Mouse (Mus musculus) hindbrain, embryonic 14.5 days (tissue): ENCODE measurements around the gene Ttc7b. TPM values are rescaled to one million over a fixed set of nuclear protein-coding genes. Genes with fewer than 3 reads are reported as not detected.

Experiments
- ATAC-seq: fragments of 200-750 bp; cut with Nextera tagmentation; 2 replicates; pipeline ENCODE4 v1.8.0; 2017; ENCODE audit warnings: moderate number of reproducible peaks, mild to moderate bottlenecking, moderate TSS enrichment, moderate library complexity; ENCODE audit not compliant: low FRiP score
- DNase-seq: peaks from one replicate; pipeline ENCODE4 v3.0.0-alpha.2; 2015; ENCODE audit warnings: low spot score
- H3K27ac ChIP-seq: fragments of 300-500 bp; sonication (generic); 2 replicates; pipeline ENCODE4 v1.5.1; 2014; ENCODE audit warnings: mild to moderate bottlenecking, moderate library complexity
- H3K27me3 ChIP-seq: fragments of 300-500 bp; sonication (generic); 2 replicates; pipeline ENCODE4 v1.6.1; 2014; ENCODE audit warnings: mild to moderate bottlenecking, low read length, mixed read lengths; ENCODE audit not compliant: control insufficient read depth, insufficient read depth
- H3K36me3 ChIP-seq: fragments of 300-500 bp; sonication (generic); replicated peaks from 2 replicates; pipeline ENCODE4 v1.6.1; 2014; ENCODE audit not compliant: control insufficient read depth, insufficient read depth
- H3K4me1 ChIP-seq: fragments of 300-500 bp; sonication (generic); replicated peaks from 2 replicates; pipeline ENCODE4 v1.6.1; 2014; ENCODE audit warnings: antibody characterized with exemption, low read length, mixed read lengths; ENCODE audit not compliant: control insufficient read depth, insufficient read depth
- H3K4me2 ChIP-seq: fragments of 300-500 bp; sonication (generic); replicated peaks from 2 replicates; pipeline ENCODE4 v1.6.1; 2014; ENCODE audit warnings: mild to moderate bottlenecking, moderate library complexity
- H3K4me3 ChIP-seq: fragments of 300-500 bp; sonication (generic); replicated peaks from 2 replicates; pipeline ENCODE4 v1.5.1; 2014; ENCODE audit warnings: mild to moderate bottlenecking, low read length
- H3K9ac ChIP-seq: fragments of 300-500 bp; sonication (generic); 2 replicates; pipeline ENCODE4 v1.6.1; 2014
- H3K9me3 ChIP-seq: fragments of 300-500 bp; sonication (generic); 2 replicates; pipeline ENCODE4 v1.6.1; 2016; ENCODE audit warnings: low read length; ENCODE audit not compliant: control insufficient read depth
- WGBS: fragments of 180-500 bp; shearing (Covaris S2); extraction: QIAGEN DNeasy Blood & Tissue Kit; methylation state at CpG from one replicate; pipeline ENCODE4 v1.1.7; 2014; 5-methylcytosine and 5-hydroxymethylcytosine counted together
- polyA plus RNA-seq: library from polyadenylated mRNA; unstranded; fragments of >200 nt; fragmentation: Nextera tagmentation; extraction: Ambion mirVana; gene quantifications from 2 replicates; pipeline ENCODE4 v1.2.1, GENCODE M21; 2014

The Ttc7b gene
- polyA plus RNA-seq, 1 experiment from 2014 or later = 12.4 TPM

DNA sequence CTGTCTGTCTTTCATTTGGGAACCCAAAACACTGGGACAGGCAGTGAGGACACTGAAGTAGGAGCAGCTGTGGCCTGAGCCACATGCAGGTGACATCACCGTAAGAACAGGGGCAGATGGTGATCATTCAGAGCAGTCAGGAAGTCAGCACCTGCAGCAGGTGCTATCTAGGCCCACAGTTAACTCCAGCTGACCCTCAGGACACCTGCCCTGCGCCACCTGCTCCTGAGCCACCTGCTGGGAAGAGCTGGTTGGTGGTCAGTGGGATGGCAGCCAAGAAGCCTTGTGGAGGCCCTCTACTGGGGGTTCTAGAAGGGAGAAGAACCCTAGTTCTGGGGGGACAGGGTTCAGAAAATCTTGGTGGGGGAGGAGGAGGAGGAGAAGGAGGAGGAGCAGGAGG, 216.3 kb downstream of the Ttc7b start:
- no peaks in the 10 kb centered on the region for H3K9me3 ChIP-seq
- H3K4me2 ChIP-seq = no peak overlapping the region
- no peak for DNase-seq
- H3K4me1 ChIP-seq = peaks cover 14% of the 10 kb centered on the region
- no peak for ATAC-seq
- no peak overlapping the region for H3K4me3 ChIP-seq
- H3K27ac ChIP-seq = no peak overlapping the region
- H3K9ac ChIP-seq = no peak overlapping the region
- H3K36me3 ChIP-seq = peaks cover 4% of the 10 kb centered on the region; the same call in 1 of the 2 replicates
- 75% methylated on average over 2 of the region's 2 CpGs for WGBS
- H3K27me3 ChIP-seq = no peaks in the 10 kb centered on the region

DNA sequence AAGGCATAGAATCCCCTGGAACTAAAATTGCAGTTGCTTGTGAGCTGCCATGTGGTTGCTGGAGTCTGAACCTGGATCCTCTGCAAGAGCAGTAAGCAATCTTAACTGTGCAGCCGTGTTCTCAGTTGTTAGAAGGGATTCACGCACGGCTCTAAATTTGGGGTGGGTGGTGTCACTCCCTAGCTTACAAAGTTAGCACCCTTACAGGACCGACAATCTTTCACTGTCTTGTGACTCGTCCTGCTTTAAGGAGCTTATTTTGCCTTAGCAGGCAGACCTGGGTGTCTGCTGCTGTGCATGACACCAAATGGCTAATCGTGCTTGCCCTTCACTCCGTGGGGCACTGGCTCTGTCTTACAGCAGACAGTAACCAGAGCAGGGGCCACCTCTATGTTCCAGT, 217.5 kb downstream of the Ttc7b start:
- Histone ChIP-seq H3K4me2 (no peak overlapping the region), H3K27ac (no peak overlapping the region), H3K9me3 (no peaks in the 10 kb centered on the region), H3K4me1 (peaks cover 7% of the 10 kb centered on the region), H3K36me3 (peaks cover 8% of the 10 kb centered on the region; the same call in 1 of the 2 replicates), H3K27me3 (no peaks in the 10 kb centered on the region), H3K4me3 (no peak overlapping the region), H3K9ac (no peak overlapping the region)
- WGBS = 87% methylated on average over 7 of the region's 7 CpGs
- DNase-seq = no peak
- no peak for ATAC-seq

DNA sequence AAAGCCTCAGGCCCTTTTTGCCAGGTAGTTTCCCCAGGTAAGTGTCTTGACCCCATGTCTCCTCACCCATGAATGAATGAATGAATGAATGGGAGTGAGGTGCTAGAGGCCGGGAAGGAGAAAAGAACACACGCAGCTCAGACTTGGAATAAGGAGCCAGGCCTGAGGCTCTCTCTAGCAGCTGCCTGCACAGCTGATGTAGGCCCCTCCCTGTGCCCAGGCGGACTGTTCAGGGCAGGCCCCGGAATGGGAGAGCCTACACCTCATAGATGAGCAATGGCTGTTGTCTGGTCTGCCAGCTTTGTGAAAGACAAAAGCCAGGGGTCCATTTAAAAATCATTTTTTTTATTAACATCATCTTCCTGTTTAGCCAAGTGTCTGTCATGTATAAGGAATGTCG, 220.2 kb downstream of the Ttc7b start:
- H3K4me1 ChIP-seq = no peaks in the 10 kb centered on the region
- H3K4me2 ChIP-seq = no peak overlapping the region
- no peak for DNase-seq
- H3K4me3 ChIP-seq = no peak overlapping the region
- no peak overlapping the region for H3K27ac ChIP-seq
- no peaks in the 10 kb centered on the region for H3K27me3 ChIP-seq
- WGBS = 73% methylated on average over 5 of the region's 5 CpGs
- no peak for ATAC-seq
- no peak overlapping the region for H3K9ac ChIP-seq
- H3K36me3 ChIP-seq = peaks cover 8% of the 10 kb centered on the region; the same call in 1 of the 2 replicates
- no peaks in the 10 kb centered on the region for H3K9me3 ChIP-seq

DNA sequence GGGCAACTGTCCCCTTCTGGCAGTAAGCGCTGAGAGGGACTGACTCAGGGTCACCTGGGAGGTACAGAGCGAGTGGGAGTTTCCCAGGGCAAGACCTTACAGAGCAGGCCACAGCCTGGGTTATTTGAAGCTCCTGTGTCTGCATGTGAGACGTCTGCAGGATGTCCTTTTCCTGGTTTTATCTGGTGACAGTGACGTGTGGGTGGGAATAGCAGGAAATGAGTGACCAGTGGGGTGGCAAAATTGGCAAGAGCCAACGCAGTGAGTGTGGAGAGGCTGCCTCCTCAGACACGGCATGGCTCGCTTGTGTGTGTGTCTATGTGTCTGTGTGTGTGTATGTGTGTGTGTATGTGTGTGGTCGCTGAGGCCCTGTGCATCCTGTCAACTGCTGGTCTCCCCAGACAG, 221.3 kb downstream of the Ttc7b start:
- no peak for DNase-seq
- H3K9ac ChIP-seq = no peak overlapping the region
- H3K4me3 ChIP-seq = no peak overlapping the region
- no peaks in the 10 kb centered on the region for H3K4me1 ChIP-seq
- WGBS = 69% methylated on average over 8 of the region's 8 CpGs
- H3K9me3 ChIP-seq = peaks cover 2% of the 10 kb centered on the region; the same call in 1 of the 2 replicates
- no peaks in the 10 kb centered on the region for H3K27me3 ChIP-seq
- no peak for ATAC-seq
- peak overlapping the region; percentile 14; the same call in 1 of the 2 replicates for H3K27ac ChIP-seq
- H3K36me3 ChIP-seq = peaks cover 8% of the 10 kb centered on the region; the same call in 1 of the 2 replicates
- no peak overlapping the region for H3K4me2 ChIP-seq

DNA sequence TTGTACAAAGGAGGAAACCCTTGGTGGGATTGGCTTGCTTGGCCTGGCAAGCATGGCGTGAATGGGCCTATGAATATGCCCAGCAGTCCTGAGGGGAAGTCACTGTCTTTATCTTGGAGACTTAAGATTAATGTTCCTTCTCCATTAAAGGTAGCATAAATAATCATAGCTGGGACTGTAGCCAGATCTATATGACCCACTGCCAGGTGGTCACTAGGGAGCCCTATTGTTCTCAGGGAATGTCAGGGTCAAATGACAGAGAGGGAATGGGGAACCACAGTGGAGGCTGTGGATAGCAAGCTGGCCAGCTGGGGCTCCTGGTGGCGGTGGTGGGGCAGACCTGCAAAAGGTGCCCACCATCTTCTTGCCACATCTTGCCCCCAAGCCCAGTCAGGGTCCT, 221.8 kb downstream of the Ttc7b start:
- peak overlapping the region; percentile 14; the same call in 1 of the 2 replicates for H3K27ac ChIP-seq
- 70% methylated on average over 2 of the region's 2 CpGs for WGBS
- ATAC-seq (no peak), DNase-seq (no peak)
- no peaks in the 10 kb centered on the region for H3K4me1 ChIP-seq
- no peaks in the 10 kb centered on the region for H3K27me3 ChIP-seq
- H3K4me3 ChIP-seq = no peak overlapping the region
- H3K9ac ChIP-seq = no peak overlapping the region
- H3K4me2 ChIP-seq = no peak overlapping the region
- H3K36me3 ChIP-seq = peaks cover 8% of the 10 kb centered on the region; the same call in 1 of the 2 replicates
- H3K9me3 ChIP-seq = peaks cover 2% of the 10 kb centered on the region; the same call in 1 of the 2 replicates

DNA sequence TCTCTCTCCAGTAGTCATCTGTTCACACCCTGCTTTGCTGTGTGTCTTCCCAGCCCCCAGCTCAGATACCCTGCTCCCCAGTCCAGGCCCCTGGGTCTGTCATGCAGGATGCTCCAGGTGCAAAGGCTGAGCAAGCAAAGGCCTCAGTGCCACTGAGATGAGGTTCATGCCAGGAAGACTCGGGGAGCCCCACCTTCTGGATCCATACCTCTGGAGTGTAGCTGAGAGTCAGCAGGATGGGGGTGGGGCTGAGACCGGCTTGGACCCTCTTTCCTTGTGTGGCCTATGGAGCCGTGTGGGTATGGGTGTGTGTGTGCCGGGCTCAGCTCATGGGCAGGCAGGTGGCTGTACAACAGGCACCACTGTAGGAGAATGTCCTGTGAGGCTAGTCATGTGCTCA, 222.7 kb downstream of the Ttc7b start:
- H3K27ac ChIP-seq = no peak overlapping the region
- no peak for DNase-seq

DNA sequence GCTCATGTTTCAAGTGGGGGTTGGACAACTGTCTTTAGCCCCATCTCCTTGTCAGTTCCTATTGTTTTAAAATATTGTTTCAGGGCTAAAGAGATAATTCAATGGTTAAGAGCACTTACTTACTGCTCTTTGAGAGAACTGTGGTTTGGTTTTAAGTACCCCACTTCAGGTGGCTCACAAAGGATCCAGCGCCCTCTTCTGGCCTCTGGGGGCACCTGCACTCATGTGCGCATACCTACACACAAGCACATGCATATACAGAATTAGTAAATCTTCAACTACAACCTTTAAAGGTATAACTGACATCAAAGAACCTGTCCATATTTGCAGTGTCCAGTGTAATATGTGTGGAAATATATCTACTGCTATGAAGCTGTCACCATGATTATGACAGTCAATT, 226.2 kb downstream of the Ttc7b start:
- Histone ChIP-seq H3K4me1 (peaks cover 23% of the 10 kb centered on the region), H3K27ac (no peak overlapping the region), H3K4me3 (no peak overlapping the region), H3K4me2 (no peak overlapping the region), H3K9me3 (peaks cover 2% of the 10 kb centered on the region; the same call in 1 of the 2 replicates), H3K27me3 (no peaks in the 10 kb centered on the region), H3K9ac (no peak overlapping the region), H3K36me3 (0 out of 2 replicates have a peak, but pooled peaks cover 4% of the 10 kb centered on the region)
- no peak for ATAC-seq
- DNase-seq = no peak
- WGBS = 86% methylated on average over 2 of the region's 2 CpGs

More for the DNA sequence above, 222.7 kb downstream of the Ttc7b start:
- Histone ChIP-seq H3K9me3 (peaks cover 2% of the 10 kb centered on the region; the same call in 1 of the 2 replicates), H3K27me3 (no peaks in the 10 kb centered on the region), H3K4me2 (no peak overlapping the region), H3K4me1 (no peaks in the 10 kb centered on the region), H3K9ac (no peak overlapping the region), H3K36me3 (peaks cover 8% of the 10 kb centered on the region; the same call in 1 of the 2 replicates), H3K4me3 (no peak overlapping the region)
- ATAC-seq = no peak
- whole genome bisulfite sequencing = 78% methylated on average over 4 of the region's 4 CpGs

DNA sequence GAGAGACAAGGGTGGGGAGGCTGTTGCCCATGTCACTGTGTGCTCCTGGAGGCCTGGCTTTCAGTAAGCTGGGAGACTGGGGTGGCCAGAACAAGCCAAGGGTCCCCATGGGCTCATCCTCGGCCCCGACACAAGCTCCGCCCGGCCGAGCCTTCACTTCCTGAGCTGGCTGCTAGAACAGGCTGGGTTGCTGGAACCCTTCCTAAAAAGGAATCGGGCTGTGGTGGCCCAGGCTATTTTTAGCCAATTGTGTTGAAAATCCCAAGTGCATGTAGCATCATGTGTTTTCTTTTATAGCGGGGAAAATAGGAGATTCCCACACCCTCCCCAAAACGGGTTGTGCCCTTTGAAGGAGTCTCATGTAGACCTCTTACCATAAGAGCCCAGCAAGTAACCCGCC, 226.7 kb downstream of the Ttc7b start:
- Histone ChIP-seq H3K27me3 (no peaks in the 10 kb centered on the region), H3K36me3 (0 out of 2 replicates have a peak, but pooled peaks cover 4% of the 10 kb centered on the region), H3K9ac (no peak overlapping the region), H3K4me3 (no peak overlapping the region), H3K9me3 (peaks cover 2% of the 10 kb centered on the region; the same call in 1 of the 2 replicates), H3K27ac (no peak overlapping the region), H3K4me1 (peaks cover 28% of the 10 kb centered on the region), H3K4me2 (no peak overlapping the region)
- WGBS = 89% methylated on average over 9 of the region's 9 CpGs
- no peak for ATAC-seq
- no peak for DNase-seq

DNA sequence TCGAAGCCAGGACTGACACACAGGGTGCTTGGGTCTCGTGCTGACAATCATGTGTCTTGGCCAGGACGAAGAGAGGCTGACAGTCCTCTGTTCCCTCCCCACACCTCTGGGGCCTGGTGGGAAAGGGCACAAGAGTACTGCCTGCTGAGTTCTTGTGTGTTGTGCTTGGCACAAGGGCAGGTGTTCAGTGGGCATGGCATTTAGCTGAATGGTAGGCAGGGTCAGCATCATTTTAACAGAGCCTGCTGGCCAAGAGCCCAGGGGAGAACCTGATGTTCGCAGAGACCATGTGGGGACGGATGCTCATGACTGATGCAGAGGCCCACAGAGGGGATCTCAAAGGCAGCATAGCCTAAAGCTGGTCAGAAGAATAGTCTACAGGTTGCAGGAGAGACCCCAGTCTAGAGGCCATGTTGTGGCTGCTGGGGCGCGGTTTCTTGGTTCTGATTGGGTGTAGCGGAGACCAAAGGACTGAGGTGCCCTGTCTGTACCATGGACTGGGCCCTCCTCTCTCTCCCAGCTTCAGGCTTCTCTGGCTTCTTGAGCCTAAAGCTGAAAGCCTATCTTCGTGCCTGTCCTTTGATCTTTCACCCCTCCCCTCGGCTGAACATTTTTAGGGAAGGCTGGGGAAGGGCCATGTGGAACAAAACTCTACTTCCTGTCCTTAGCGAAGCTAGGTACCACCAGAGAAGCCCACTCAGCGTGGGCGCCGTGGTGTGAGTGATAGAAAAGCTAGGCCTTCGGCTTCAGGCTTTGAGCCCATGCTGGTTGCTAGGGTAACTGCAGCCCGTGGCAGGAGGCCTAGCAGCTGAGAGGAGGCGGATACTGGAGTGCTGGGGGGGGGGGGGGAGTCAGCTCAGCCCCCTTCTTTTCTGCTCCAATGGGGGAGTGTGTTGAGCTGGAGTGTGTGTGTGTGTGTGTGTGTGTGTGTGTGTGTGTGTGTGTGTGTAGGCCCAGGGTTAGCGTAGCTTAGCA, 229.6 kb downstream of the Ttc7b start:
- Histone ChIP-seq H3K9ac (no peak overlapping the region), H3K4me1 (peaks cover 31% of the 10 kb centered on the region), H3K36me3 (no peaks in the 10 kb centered on the region), H3K27ac (peak overlapping the region; percentile 66), H3K9me3 (peaks cover 2% of the 10 kb centered on the region; the same call in 1 of the 2 replicates), H3K27me3 (no peaks in the 10 kb centered on the region), H3K4me3 (no peak overlapping the region), H3K4me2 (no peak overlapping the region)
- DNase-seq = peak; percentile 74
- peak; percentile 79 for ATAC-seq
- WGBS = 34% methylated on average over 17 of the region's 18 CpGs
